Mouse (Mus musculus) CD4-positive, CD25-positive, alpha-beta regulatory T cell, adult 4 months (primary cell): ENCODE results near the gene Scrn2. TPM values are rescaled to one million over a fixed set of nuclear protein-coding genes. Genes with fewer than 3 reads are reported as not detected.

Source experiments
- ATAC-seq: one replicate; pipeline ENCODE4 v1.8.0; 2017
- polyA plus RNA-seq, 2 experiments: library from polyadenylated mRNA; unstranded; fragments of 100-300 nt; shearing (Covaris generic); gene quantifications; one replicate each; pipeline ENCODE4 v1.2.1; 2017

Scrn2 gene
- polyA plus RNA-seq, 2 experiments from 2014 or later = 7.3 to 14.8 TPM

GRCm38 (mm10) chr11:97018583-97019344 lies 11.0 kb upstream of the Scrn2 start:
- ATAC-seq = peak; percentile 33

GRCm38 (mm10) chr11:97019345-97019708 lies 10.4 kb upstream of the Scrn2 start:
- no peak for ATAC-seq

GRCm38 (mm10) chr11:97021121-97021765 lies 8.5 kb upstream of the Scrn2 start:
- ATAC-seq = no peak

GRCm38 (mm10) chr11:97021873-97022484 lies 7.8 kb upstream of the Scrn2 start:
- ATAC-seq = peak; percentile 65

- ATAC-seq = no peak
Measured at GRCm38 (mm10) chr11:97024977-97025376, 4.8 kb upstream of the Scrn2 start.

GRCm38 (mm10) chr11:97025721-97026344 lies 3.9 kb upstream of the Scrn2 start:
- peak; percentile 66 for ATAC-seq

- peak; percentile 2 for ATAC-seq
Measured at GRCm38 (mm10) chr11:97030426-97030825, 688 bp downstream of the Scrn2 start.

- ATAC-seq = no peak
Measured at GRCm38 (mm10) chr11:97031977-97032376, 2.2 kb downstream of the Scrn2 start.

GRCm38 (mm10) chr11:97032499-97032898 lies 2.8 kb downstream of the Scrn2 start:
- ATAC-seq = no peak

- no peak for ATAC-seq
Measured at GRCm38 (mm10) chr11:97033781-97034180, 4.0 kb downstream of the Scrn2 start.

- ATAC-seq = no peak
Measured at GRCm38 (mm10) chr11:97036141-97036540, 6.4 kb downstream of the Scrn2 start.

- ATAC-seq = no peak
Measured at GRCm38 (mm10) chr11:97038881-97039280, 9.1 kb downstream of the Scrn2 start.

- ATAC-seq = no peak
Measured at GRCm38 (mm10) chr11:97040301-97041021, 10.7 kb downstream of the Scrn2 start.

GRCm38 (mm10) chr11:97041022-97041899 lies 11.5 kb downstream of the Scrn2 start, which contains the start of the genes Lrrc46 and Mrpl10:
Gene Lrrc46, minus strand, starts transcription at chr11:97041407.
Gene Mrpl10, plus strand, starts transcription at chr11:97041560.
- ATAC-seq = peak; percentile 95

- ATAC-seq = no peak
Measured at GRCm38 (mm10) chr11:97044902-97045301, 15.2 kb downstream of the Scrn2 start.

- ATAC-seq = no peak
Measured at GRCm38 (mm10) chr11:97045861-97046260, 16.1 kb downstream of the Scrn2 start.

- ATAC-seq = no peak
Measured at GRCm38 (mm10) chr11:97048090-97048650, 18.4 kb downstream of the Scrn2 start.

- no peak for ATAC-seq
Measured at GRCm38 (mm10) chr11:97049492-97050085, 19.9 kb downstream of the Scrn2 start.

GRCm38 (mm10) chr11:97050216-97050943 lies 20.6 kb downstream of the Scrn2 start, which contains the start of gene Osbpl7:
Gene Osbpl7, plus strand, starts transcription at chr11:97050628.
- ATAC-seq = peak; percentile 90
